Mouse (Mus musculus): ENCODE data around the gene Mogat2.

Gene Mogat2

GRCm38 (mm10) chr7:99191411-99191810 lies 47.0 kb downstream of the Mogat2 start:
- DNase-seq: no peak

GRCm38 (mm10) chr7:99189885-99190284 lies 48.5 kb downstream of the Mogat2 start:
- no peak for DNase-seq

- no peak for DNase-seq
Measured at GRCm38 (mm10) chr7:99188630-99189029, 49.8 kb downstream of the Mogat2 start.

GRCm38 (mm10) chr7:99187451-99187850 lies 51.0 kb downstream of the Mogat2 start:
- no peak for DNase-seq

GRCm38 (mm10) chr7:99185405-99185804 lies 53.0 kb downstream of the Mogat2 start:
- DNase-seq: no peak

GRCm38 (mm10) chr7:99183751-99184150 lies 54.7 kb downstream of the Mogat2 start:
- DNase-seq: no peak

GRCm38 (mm10) chr7:99182432-99183172 lies 55.8 kb downstream of the Mogat2 start, which contains the start of gene Dgat2:
Gene Dgat2, minus strand, starts transcription at chr7:99182719.
- DNase-seq: peak; percentile 93

GRCm38 (mm10) chr7:99181619-99182431 lies 56.6 kb downstream of the Mogat2 start:
- DNase-seq: peak; percentile 57

- DNase-seq: no peak
Measured at GRCm38 (mm10) chr7:99180162-99180561, 58.3 kb downstream of the Mogat2 start.

GRCm38 (mm10) chr7:99179271-99179670 lies 59.1 kb downstream of the Mogat2 start:
- no peak for DNase-seq

- DNase-seq: no peak
Measured at GRCm38 (mm10) chr7:99177386-99177785, 61.0 kb downstream of the Mogat2 start.

GRCm38 (mm10) chr7:99175666-99176065 lies 62.8 kb downstream of the Mogat2 start:
- no peak for DNase-seq

GRCm38 (mm10) chr7:99175118-99175517 lies 63.3 kb downstream of the Mogat2 start:
- no peak for DNase-seq

- no peak for DNase-seq
Measured at GRCm38 (mm10) chr7:99174006-99174405, 64.4 kb downstream of the Mogat2 start.

GRCm38 (mm10) chr7:99172898-99173297 lies 65.5 kb downstream of the Mogat2 start:
- DNase-seq: no peak

GRCm38 (mm10) chr7:99171730-99172463 lies 66.5 kb downstream of the Mogat2 start:
- no peak for DNase-seq

GRCm38 (mm10) chr7:99170519-99170918 lies 67.9 kb downstream of the Mogat2 start:
- DNase-seq: no peak

- no peak for DNase-seq
Measured at GRCm38 (mm10) chr7:99169717-99170403, 68.6 kb downstream of the Mogat2 start.
